ENCODE assay signal across 10 mouse cellular contexts in the genomic region with DNA sequence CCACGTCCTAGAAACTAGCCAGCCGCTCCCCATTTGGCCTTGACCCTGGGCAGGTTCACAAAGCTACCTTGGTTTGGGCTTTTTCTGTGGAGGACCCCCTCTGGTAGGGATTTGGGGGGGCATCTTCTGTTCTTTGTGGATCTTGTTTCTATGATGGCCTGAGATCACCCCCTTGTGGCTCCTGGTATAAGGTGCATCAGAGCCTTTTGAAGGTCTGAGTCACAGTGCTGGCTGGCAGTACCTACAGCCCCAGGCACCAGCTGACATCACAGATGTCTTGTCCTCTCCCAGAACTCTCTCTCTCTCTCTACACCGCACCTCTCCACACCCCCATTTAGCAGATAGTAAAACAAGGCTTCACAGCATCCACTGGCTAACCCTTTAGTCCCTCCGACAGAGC. TPM values are rescaled to one million over a fixed set of nuclear protein-coding genes. Genes with fewer than 3 reads are reported as not detected.
DNase-seq lines count a peak whose midpoint lies in the region; ATAC-seq and TF ChIP-seq lines count a peak whose summit lies in the region.
"Had no signal": no experiment of that assay in that cellular context is flagged by ENCODE, and none has a peak within 500 bp of the region (broad histone marks: within the 10 kb centered on the region; RNA-seq: fewer than 3 reads in every experiment).

No protein-coding gene starts in this region.

- no peak overlapping the region for H3K4me2 ChIP-seq in embryonic facial prominence, embryonic 14.5 days (ENCODE audit: low read depth, low read length)
- H3K4me2 ChIP-seq: embryonic facial prominence, embryonic 15.5 days had no signal

- H3K4me3 ChIP-seq in E14TG2a.4 (replicated peaks; ENCODE audit: low read length), result no peak overlapping the region
- H3K4me3 ChIP-seq in embryonic facial prominence, embryonic 14.5 days (ENCODE audit: low read depth, low read length), result no peak overlapping the region
- H3K4me3 ChIP-seq: embryonic facial prominence, embryonic 15.5 days had no signal

- no peaks in the 10 kb centered on the region for H3K36me3 ChIP-seq in E14TG2a.4 (ENCODE audit: insufficient read depth, low read length)
- no peaks in the 10 kb centered on the region for H3K36me3 ChIP-seq in embryonic facial prominence, embryonic 14.5 days (ENCODE audit: control insufficient read depth, insufficient read depth, low read length)
- H3K36me3 ChIP-seq: embryonic facial prominence, embryonic 15.5 days had no signal

- peaks cover 62% of the 10 kb centered on the region for H3K4me1 ChIP-seq in E14TG2a.4 (replicated peaks; ENCODE audit: low read depth, low read length)
- peaks cover 7% of the 10 kb centered on the region for H3K4me1 ChIP-seq in embryonic facial prominence, embryonic 14.5 days (ENCODE audit: control insufficient read depth, insufficient read depth, low read length)

- DNase-seq in layer of hippocampus, adult 11-12 months (ENCODE audit: low spot score), result peak; percentile 66
- DNase-seq in layer of hippocampus, adult 9-10 months (ENCODE audit: low spot score), result no peak
- DNase-seq in ZHBTc4 (ENCODE audit: low read depth, low spot score), result peak; percentile 39
- peak; percentile 17 for DNase-seq in embryonic facial prominence, embryonic 14.5 days (ENCODE audit: low spot score)
- DNase-seq in naive thymus-derived CD4-positive, alpha-beta T cell, adult 2 months (ENCODE audit: low read depth), result peak; percentile 44

- H3K9ac ChIP-seq in embryonic facial prominence, embryonic 14.5 days (ENCODE audit: low read depth, low read length), result no peak overlapping the region
- H3K9ac ChIP-seq: embryonic facial prominence, embryonic 15.5 days had no signal

- no peak overlapping the region for H3K27ac ChIP-seq in embryonic facial prominence, embryonic 14.5 days (replicated peaks; ENCODE audit: low read depth, low read length)
- H3K27ac ChIP-seq: embryonic facial prominence, embryonic 15.5 days had no signal

- WGBS in embryonic facial prominence, embryonic 14.5 days, result 49% methylated on average over 4 of the region's 4 CpGs

- H3K27me3 ChIP-seq in E14TG2a.4 (ENCODE audit: insufficient read depth, low read length), result peaks cover 43% of the 10 kb centered on the region
- H3K27me3 ChIP-seq in embryonic facial prominence, embryonic 14.5 days (replicated peaks; ENCODE audit: control insufficient read depth, insufficient read depth, low read length), result no peaks in the 10 kb centered on the region

- peak; percentile 39 for TF ChIP-seq CTCF in E14TG2a.4 (conservative IDR thresholded peaks at IDR 0.05; ENCODE audit: low read length)

- no peaks in the 10 kb centered on the region for H3K9me3 ChIP-seq in E14TG2a.4 (ENCODE audit: low read length)
- H3K9me3 ChIP-seq in embryonic facial prominence, embryonic 14.5 days (ENCODE audit: control insufficient read depth, low read length), result no peaks in the 10 kb centered on the region
- H3K9me3 ChIP-seq: embryonic facial prominence, embryonic 15.5 days had no signal

- no peak for ATAC-seq in embryonic facial prominence, embryonic 14.5 days (ENCODE audit: low read depth)
- ATAC-seq in erythroblast, adult 5-6 weeks (replicated peaks; ENCODE audit: low FRiP score, poor library complexity, severe bottlenecking), result no peak

RNA-seq across cellular contexts. Expression of a gene that starts 10.4 kb away (rescaled TPM):
- not detected in 2 replicates for polyA plus RNA-seq in embryonic facial prominence, embryonic 14.5 days (2014; fragmentation: Nextera tagmentation; extraction: Ambion mirVana)
- total RNA-seq in erythroblast, adult 5-6 weeks (2015; ENCODE audit: low replicate concordance), result not detected in 2 replicates
- not detected in 2 replicates for total RNA-seq in erythroblast, adult 5-6 weeks (2017; ENCODE audit: low replicate concordance)
- total RNA-seq: left cerebral cortex, adult 8-10 months had no signal
- polyA plus RNA-seq: embryonic facial prominence, embryonic 15.5 days; neural tube, embryonic 11.5 days had no signal

RNA-seq across cellular contexts. Expression of a gene that starts 10.5 kb away (rescaled TPM):
- 0.45 and 0.86 TPM in 2 replicates for polyA plus RNA-seq in embryonic facial prominence, embryonic 14.5 days (2014; fragmentation: Nextera tagmentation; extraction: Ambion mirVana)
- not detected in 2 replicates for total RNA-seq in erythroblast, adult 5-6 weeks (2015; ENCODE audit: low replicate concordance)
- not detected in 2 replicates for total RNA-seq in erythroblast, adult 5-6 weeks (2017; ENCODE audit: low replicate concordance)

RNA-seq across cellular contexts. Expression of a gene that starts 10.6 kb away (rescaled TPM):
- 0.20 and 0.61 TPM in 2 replicates for polyA plus RNA-seq in embryonic facial prominence, embryonic 14.5 days (2014; fragmentation: Nextera tagmentation; extraction: Ambion mirVana)
- total RNA-seq in erythroblast, adult 5-6 weeks (2015; ENCODE audit: low replicate concordance), result not detected in 2 replicates
- total RNA-seq in erythroblast, adult 5-6 weeks (2017; ENCODE audit: low replicate concordance), result not detected in 2 replicates
- polyA plus RNA-seq: neural tube, embryonic 11.5 days had no signal

RNA-seq across cellular contexts. Expression of a gene that starts 24.3 kb away (rescaled TPM):
- 106 and 118 TPM in 2 replicates for polyA plus RNA-seq in embryonic facial prominence, embryonic 14.5 days (2014; fragmentation: Nextera tagmentation; extraction: Ambion mirVana)
- total RNA-seq in erythroblast, adult 5-6 weeks (2015; ENCODE audit: low replicate concordance), result 4.2 and 4.4 TPM in 2 replicates
- total RNA-seq in erythroblast, adult 5-6 weeks (2017; ENCODE audit: low replicate concordance), result 10.0 and 18.3 TPM in 2 replicates

RNA-seq across cellular contexts. Expression of a gene that starts 25.6 kb away (rescaled TPM):
- 4.5 and 6.0 TPM in 2 replicates for polyA plus RNA-seq in embryonic facial prominence, embryonic 14.5 days (2014; fragmentation: Nextera tagmentation; extraction: Ambion mirVana)
- not detected in 2 replicates for total RNA-seq in erythroblast, adult 5-6 weeks (2015; ENCODE audit: low replicate concordance)
- not detected in 2 replicates for total RNA-seq in erythroblast, adult 5-6 weeks (2017; ENCODE audit: low replicate concordance)
